Mouse (Mus musculus): Measurements from ENCODE around the gene Mavs.

GRCm38 (mm10) chr2:131189521-131190309, 44.1 kb upstream of the Mavs start:
- TF ChIP-seq CTCF (IDR thresholded peaks at IDR 0.05; ENCODE audit: extremely low read depth, insufficient read depth, insufficient read length, insufficient replicate concordance), result no peak
- TF ChIP-seq POLR2A (IDR thresholded peaks at IDR 0.05; ENCODE audit: low read depth, low read length), result no peak; the same call in 1 of the 2 replicates
